Mouse (Mus musculus) hindbrain, embryonic 15.5 days (tissue): ENCODE measurements at regions not wholly inside any gene's neighbourhood (a gene's known extent, or its start where the extent isn't known, plus 50 kb on each side); places are given as distances from the start of the nearest gene placed in this dataset.
A peak's percentile ranks its signal among the peaks of the same experiment; 100 is the strongest.

Source experiments
- ATAC-seq: fragments of 200-750 bp; cut with Nextera tagmentation; 2 replicates; pipeline ENCODE4 v1.8.0; 2017; ENCODE audit warnings: low read depth, moderate number of reproducible peaks, moderate TSS enrichment; ENCODE audit not compliant: low FRiP score
- H3K27ac ChIP-seq: fragments of 300-500 bp; sonication (generic); replicated peaks from 2 replicates; pipeline ENCODE4 v1.5.1; 2015; ENCODE audit warnings: mild to moderate bottlenecking, inconsistent platforms
- H3K27me3 ChIP-seq: fragments of 300-500 bp; sonication (generic); 2 replicates; pipeline ENCODE4 v1.6.1; 2015; ENCODE audit warnings: control low read depth, inconsistent platforms
- H3K36me3 ChIP-seq: fragments of 300-500 bp; sonication (generic); 2 replicates; pipeline ENCODE4 v1.6.1; 2015; ENCODE audit warnings: control low read depth, inconsistent platforms
- H3K4me1 ChIP-seq: fragments of 300-500 bp; sonication (generic); replicated peaks from 2 replicates; pipeline ENCODE4 v1.6.1; 2015; ENCODE audit warnings: control low read depth, inconsistent platforms
- H3K4me2 ChIP-seq: fragments of 300-500 bp; sonication (generic); 2 replicates; pipeline ENCODE4 v1.6.1; 2015; ENCODE audit warnings: moderate library complexity, mild to moderate bottlenecking, inconsistent platforms
- H3K4me3 ChIP-seq: fragments of 300-500 bp; sonication (generic); 2 replicates; pipeline ENCODE4 v1.5.1; 2015; ENCODE audit warnings: mild to moderate bottlenecking, inconsistent platforms
- H3K9ac ChIP-seq: fragments of 300-500 bp; sonication (generic); 2 replicates; pipeline ENCODE4 v1.6.1; 2015; ENCODE audit warnings: inconsistent platforms
- H3K9me3 ChIP-seq: fragments of 300-500 bp; sonication (generic); 2 replicates; pipeline ENCODE4 v1.6.1; 2016; ENCODE audit warnings: control low read depth, inconsistent platforms
- WGBS: fragments of 180-500 bp; shearing (Covaris S2); methylation state at CpG from one replicate; pipeline ENCODE4 v1.1.7; 2015; 5-methylcytosine and 5-hydroxymethylcytosine counted together

DNA sequence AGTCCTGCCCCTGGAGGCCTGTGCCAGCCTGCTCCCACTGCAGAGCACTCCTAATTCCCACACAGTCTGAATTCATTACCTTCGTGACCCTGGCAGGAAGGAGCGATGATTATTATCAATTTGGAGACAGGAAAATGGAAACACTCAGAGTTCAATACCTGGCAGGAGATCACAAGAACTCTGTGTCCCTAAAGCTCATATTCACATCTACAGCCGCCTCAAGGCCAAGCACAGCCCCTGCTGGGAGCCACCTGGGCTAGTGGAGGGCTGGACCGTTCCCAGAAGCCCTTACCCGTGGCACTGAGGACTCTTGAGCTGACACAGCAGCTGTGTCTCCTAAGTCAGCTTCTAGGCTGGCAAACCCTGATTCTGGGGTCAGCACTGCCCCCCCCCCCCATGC lies 124.8 kb upstream of the Sdk2 start:
- Histone ChIP-seq H3K27ac (no peak overlapping the region), H3K36me3 (no peaks in the 10 kb centered on the region), H3K9me3 (no peaks in the 10 kb centered on the region), H3K4me2 (no peak overlapping the region), H3K4me3 (no peak overlapping the region), H3K4me1 (0 out of 2 replicates have a peak, but pooled peaks cover 7% of the 10 kb centered on the region), H3K27me3 (no peaks in the 10 kb centered on the region), H3K9ac (no peak overlapping the region)
- peak; percentile 45; the same call in 1 of the 2 replicates for ATAC-seq
- WGBS: 47% methylated on average over 5 of the region's 5 CpGs

DNA sequence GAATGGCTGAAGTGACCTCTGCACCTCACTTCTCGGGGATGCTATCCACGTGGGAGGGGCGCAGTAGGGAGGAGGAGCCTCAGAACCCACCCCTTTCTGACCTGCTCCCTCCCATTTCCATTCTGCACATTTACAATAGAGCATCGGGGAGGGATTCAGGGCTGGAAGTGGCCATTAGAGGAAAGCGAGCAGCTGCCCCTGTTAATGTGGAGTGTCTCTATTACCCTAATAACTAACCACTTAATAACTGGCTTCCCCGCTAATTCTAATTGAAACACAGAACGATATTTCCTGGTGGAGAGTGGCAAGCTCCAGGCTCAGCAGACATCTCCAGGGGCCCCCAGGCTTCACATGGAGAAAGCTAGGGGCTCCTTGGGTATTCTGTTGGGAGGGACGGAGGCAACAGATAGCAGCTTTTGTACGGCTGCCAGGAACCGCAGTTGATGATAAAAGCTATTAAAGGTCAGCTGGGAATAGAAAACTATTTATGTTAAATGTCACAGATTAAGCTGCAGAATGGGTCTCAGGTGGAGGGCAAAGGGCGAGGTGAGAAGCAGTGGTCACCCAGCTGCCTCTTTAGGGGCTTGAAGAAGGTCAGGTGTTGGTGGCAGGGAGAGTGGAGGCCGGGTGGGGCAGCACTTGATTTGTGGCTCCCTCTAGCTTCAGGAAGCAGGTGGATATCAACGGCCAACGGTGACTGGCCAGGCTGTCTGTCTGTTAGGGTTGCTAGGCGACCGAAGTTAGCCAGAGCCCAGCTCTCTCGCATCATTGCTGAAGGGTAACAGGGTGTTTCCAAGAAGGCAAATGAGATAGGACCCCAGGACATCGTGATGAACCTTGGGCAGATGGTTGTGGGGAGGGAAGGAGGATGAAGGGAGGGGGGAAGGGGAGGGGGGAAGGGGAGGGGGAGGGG lies 118.4 kb upstream of the Sdk2 start:
- 34% methylated on average over 18 of the region's 18 CpGs for WGBS
- Histone ChIP-seq H3K9me3 (no peaks in the 10 kb centered on the region), H3K27ac (no peak overlapping the region), H3K36me3 (no peaks in the 10 kb centered on the region), H3K4me2 (no peak overlapping the region), H3K9ac (no peak overlapping the region), H3K4me1 (peaks cover 15% of the 10 kb centered on the region), H3K27me3 (no peaks in the 10 kb centered on the region), H3K4me3 (no peak overlapping the region)
- peak; percentile 65 for ATAC-seq

DNA sequence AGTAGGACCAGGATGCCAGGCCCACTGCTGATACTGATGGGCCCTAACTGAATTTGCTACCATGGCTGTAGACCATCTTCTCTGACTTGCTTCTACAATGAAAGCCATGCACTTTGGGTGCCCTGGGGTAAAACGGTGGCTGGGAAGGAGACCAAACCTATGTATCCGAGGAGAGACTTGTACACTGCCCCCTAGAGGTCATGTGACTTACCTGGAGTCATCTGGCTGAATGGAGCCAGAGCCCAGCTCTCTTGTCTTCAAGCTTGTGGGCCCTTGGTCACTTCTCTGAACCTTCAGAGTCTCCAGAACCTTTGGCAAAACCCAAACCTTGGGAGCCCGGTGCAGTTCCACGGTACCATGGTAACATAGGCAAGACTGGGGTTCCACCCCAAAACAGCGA lies 117.6 kb upstream of the Sdk2 start:
- ATAC-seq: no peak
- Histone ChIP-seq H3K4me3 (no peak overlapping the region), H3K36me3 (no peaks in the 10 kb centered on the region), H3K4me2 (no peak overlapping the region), H3K9ac (no peak overlapping the region), H3K27ac (no peak overlapping the region), H3K27me3 (no peaks in the 10 kb centered on the region), H3K4me1 (peaks cover 15% of the 10 kb centered on the region), H3K9me3 (no peaks in the 10 kb centered on the region)
- 86% methylated on average over 5 of the region's 5 CpGs for WGBS

DNA sequence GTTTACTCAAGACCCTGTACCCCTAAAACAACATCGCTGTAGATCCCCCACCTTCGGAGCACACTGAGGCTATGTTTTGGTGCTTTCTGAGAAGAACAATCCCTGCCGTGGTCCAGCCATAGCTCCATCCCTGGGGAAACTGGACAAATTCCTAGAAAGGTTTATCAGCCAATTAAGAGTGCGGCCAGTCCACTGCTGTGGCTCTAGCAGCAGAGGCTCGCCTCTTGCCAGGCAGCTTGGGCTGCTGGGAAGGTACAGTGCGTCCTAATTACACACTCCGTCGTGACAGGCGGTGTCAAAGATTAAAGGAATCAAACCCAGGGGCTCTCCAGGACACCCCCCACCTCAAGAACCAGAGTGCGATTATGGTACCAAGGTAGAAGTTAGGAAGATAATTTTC lies 116.4 kb upstream of the Sdk2 start:
- ATAC-seq: no peak
- no peaks in the 10 kb centered on the region for H3K9me3 ChIP-seq
- 81% methylated on average over 10 of the region's 10 CpGs for WGBS

DNA sequence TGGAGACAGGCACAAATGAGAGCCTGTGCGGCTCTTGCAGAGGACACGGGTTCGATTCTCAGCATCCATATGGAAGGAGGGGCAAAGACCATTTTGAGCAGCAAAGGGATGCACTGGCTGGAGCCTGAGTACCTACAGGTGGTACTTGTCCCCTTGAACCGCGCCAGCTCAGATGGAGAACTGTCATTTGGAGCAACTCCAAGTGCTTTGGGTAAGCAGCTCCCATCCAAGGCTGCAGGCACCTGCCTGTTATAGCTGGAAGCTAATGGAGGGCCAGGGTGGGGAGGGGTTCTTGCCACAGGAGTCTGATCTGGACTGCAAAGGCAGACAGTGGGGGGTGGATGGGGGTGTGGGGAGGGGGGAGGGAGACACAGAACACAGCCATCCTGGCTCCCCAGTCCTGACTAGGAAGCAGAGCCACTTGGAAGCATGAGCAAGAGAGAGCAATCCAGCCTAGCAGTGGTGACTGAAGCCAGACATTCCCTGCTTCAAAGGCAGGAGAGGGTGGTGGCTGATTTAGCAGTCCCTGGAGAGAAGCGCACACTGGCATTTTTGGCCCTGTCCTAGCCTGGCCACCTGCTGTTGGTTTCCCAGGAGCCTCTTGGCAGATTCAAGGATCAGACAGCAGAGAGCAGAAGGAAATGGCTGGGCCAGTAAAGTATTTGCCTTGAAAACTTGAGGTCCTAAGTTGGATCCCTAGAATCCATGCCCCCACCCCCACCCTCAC lies 112.1 kb upstream of the Sdk2 start:
- Histone ChIP-seq H3K4me3 (no peak overlapping the region), H3K9ac (no peak overlapping the region), H3K27ac (no peak overlapping the region), H3K4me2 (no peak overlapping the region), H3K27me3 (no peaks in the 10 kb centered on the region), H3K36me3 (no peaks in the 10 kb centered on the region), H3K9me3 (no peaks in the 10 kb centered on the region), H3K4me1 (peaks cover 34% of the 10 kb centered on the region)
- ATAC-seq: no peak
- 66% methylated on average over 6 of the region's 6 CpGs for WGBS

More for the DNA sequence above, 116.4 kb upstream of the Sdk2 start:
- H3K27me3 ChIP-seq: no peaks in the 10 kb centered on the region
- no peaks in the 10 kb centered on the region for H3K36me3 ChIP-seq
- H3K4me2 ChIP-seq: no peak overlapping the region
- H3K4me1 ChIP-seq: peaks cover 24% of the 10 kb centered on the region
- no peak overlapping the region for H3K27ac ChIP-seq
- H3K4me3 ChIP-seq: no peak overlapping the region
- H3K9ac ChIP-seq: no peak overlapping the region

DNA sequence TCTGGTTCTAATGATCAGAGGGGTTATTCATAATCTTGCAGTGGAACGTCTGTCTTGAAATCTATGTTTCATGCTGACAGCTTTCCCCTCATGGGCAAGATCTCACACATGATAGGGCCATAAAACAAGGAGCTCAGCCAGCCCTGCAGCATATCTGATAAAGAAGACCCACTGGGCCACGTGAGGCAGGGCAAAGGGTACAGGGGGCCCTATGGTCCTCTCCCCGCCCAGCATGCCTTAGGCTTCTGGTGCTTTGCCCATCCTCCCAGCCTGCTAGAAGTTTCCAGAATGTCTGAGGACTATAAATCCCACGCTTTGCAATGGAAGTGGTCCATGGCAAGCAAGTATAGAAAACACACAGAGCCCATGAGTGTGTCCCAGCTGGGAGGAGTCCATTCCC lies 110.9 kb upstream of the Sdk2 start:
- Histone ChIP-seq H3K9me3 (no peaks in the 10 kb centered on the region), H3K4me2 (no peak overlapping the region), H3K4me1 (peaks cover 34% of the 10 kb centered on the region), H3K27me3 (no peaks in the 10 kb centered on the region), H3K36me3 (no peaks in the 10 kb centered on the region), H3K4me3 (no peak overlapping the region), H3K27ac (no peak overlapping the region), H3K9ac (no peak overlapping the region)
- WGBS: 41% methylated on average over 4 of the region's 4 CpGs
- ATAC-seq: no peak

DNA sequence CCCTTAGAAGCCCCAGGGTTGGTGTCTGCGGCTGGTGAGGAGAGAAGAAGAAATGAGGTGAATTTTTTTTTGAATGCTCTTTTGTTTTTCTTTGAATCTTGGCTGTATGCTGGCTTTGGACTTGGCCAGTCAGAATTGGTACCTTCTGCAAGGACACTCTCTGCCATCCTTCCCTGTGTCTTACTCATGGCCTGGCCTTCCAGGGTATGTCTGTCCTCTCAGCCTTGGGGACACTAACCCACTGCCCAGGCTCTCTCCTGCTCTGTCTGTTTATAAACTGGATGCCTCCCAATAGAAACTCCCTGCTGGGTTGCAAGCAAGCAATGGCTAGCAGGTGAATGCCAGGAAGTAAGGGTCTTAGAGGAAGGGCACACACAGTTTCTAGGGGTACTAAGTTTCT lies 110.4 kb upstream of the Sdk2 start:
- Histone ChIP-seq H3K4me3 (no peak overlapping the region), H3K4me2 (no peak overlapping the region), H3K9me3 (no peaks in the 10 kb centered on the region), H3K9ac (no peak overlapping the region), H3K36me3 (no peaks in the 10 kb centered on the region), H3K4me1 (peaks cover 34% of the 10 kb centered on the region), H3K27ac (no peak overlapping the region), H3K27me3 (no peaks in the 10 kb centered on the region)
- no peak for ATAC-seq
- 68% methylated on average over 1 of the region's 1 CpGs for WGBS

DNA sequence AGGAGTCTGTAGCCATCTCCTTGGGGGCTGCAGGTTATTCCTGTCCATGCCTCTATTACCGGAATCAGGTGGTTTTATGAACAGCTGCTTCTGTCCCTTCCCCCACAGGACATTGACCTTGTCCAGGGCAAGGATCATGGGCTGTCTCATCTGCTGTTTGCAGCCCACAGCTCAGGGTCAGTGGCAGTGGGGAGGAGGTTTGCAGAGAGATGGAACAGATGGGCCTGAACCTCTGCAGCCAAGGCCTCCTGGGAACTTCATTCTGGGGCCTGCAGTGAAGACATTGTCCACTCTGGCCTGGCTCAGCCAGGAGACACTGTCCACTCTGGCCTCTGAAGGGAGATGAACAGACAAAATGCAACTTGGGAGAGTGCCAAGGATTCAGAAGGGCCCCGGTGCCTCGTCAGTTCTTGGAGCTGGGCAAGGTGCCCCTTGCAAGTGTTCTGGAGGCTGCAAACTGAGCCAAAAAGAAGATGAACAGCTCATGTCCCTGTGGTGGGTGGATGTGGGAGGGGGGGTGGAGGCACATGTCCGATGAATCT lies 109.9 kb upstream of the Sdk2 start:
- no peaks in the 10 kb centered on the region for H3K9me3 ChIP-seq
- H3K9ac ChIP-seq: no peak overlapping the region
- H3K4me1 ChIP-seq: peaks cover 36% of the 10 kb centered on the region
- H3K27ac ChIP-seq: no peak overlapping the region
- no peak for ATAC-seq
- no peaks in the 10 kb centered on the region for H3K36me3 ChIP-seq
- no peaks in the 10 kb centered on the region for H3K27me3 ChIP-seq
- H3K4me2 ChIP-seq: no peak overlapping the region
- H3K4me3 ChIP-seq: no peak overlapping the region
- 40% methylated on average over 4 of the region's 4 CpGs for WGBS

DNA sequence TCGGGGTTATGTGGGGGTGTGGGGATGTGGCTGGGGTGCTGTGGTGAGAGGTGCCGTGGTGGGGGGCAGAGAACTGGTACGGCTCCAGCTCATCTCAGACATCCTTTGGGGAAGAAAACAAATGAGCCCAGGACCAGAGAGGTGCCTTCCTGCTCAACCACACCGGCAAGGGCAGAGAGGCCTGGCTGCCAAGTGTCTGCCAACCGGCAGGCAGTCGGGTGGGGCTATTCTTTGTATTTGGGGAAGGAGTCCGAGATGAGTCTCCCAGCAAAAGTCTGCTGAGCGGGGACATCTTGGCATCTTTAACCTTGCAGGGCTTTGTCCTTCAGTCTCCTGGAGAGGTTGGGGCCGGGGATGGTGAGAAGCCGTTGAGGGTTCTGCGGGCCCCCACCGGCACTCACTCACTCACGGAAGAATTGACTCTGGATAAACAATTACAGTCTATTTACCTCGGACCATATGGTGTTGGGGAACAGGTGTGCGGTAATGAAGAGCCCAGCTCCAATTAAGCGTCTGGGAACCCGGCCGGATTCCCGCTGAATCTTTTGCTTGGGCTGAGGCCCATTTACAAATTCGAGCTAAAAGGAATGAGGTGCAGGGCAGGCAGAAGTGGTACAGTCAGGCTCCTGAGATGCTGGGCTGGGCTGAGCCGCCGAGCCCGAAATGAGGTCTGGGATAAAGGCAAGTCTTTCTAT lies 108.7 kb upstream of the Sdk2 start:
- no peak overlapping the region for H3K4me2 ChIP-seq
- H3K9ac ChIP-seq: no peak overlapping the region
- H3K4me1 ChIP-seq: peaks cover 41% of the 10 kb centered on the region
- no peaks in the 10 kb centered on the region for H3K27me3 ChIP-seq
- H3K4me3 ChIP-seq: no peak overlapping the region
- no peaks in the 10 kb centered on the region for H3K36me3 ChIP-seq
- peak overlapping the region; percentile 56 for H3K27ac ChIP-seq
- peak; percentile 6; the same call in 1 of the 2 replicates for ATAC-seq
- H3K9me3 ChIP-seq: no peaks in the 10 kb centered on the region
- 23% methylated on average over 23 of the region's 23 CpGs for WGBS

DNA sequence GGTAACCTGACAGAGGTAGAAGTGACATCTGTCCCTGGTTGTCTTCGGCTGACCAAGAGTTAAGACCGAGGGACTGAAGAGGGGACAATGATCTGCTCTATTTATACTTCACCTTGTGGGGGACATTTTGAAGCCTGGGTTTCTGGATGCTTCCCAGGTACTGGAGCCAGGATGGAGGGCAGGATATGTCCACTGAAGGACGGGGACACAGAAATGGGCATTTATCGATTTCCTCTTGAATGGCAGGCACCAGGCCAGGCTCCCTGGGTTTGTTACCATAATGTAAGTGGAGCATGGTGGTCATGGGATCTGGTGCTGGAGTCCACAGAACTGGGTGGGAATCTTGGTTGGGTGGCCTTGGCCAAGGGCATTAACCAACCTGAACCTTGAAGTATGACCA lies 108.0 kb upstream of the Sdk2 start:
- Histone ChIP-seq H3K9ac (no peak overlapping the region), H3K27ac (peak overlapping the region; percentile 56; the same call in 1 of the 2 replicates), H3K4me1 (peaks cover 41% of the 10 kb centered on the region), H3K9me3 (no peaks in the 10 kb centered on the region), H3K36me3 (no peaks in the 10 kb centered on the region), H3K4me2 (no peak overlapping the region), H3K4me3 (no peak overlapping the region), H3K27me3 (no peaks in the 10 kb centered on the region)
- 83% methylated on average over 4 of the region's 4 CpGs for WGBS
- no peak for ATAC-seq

DNA sequence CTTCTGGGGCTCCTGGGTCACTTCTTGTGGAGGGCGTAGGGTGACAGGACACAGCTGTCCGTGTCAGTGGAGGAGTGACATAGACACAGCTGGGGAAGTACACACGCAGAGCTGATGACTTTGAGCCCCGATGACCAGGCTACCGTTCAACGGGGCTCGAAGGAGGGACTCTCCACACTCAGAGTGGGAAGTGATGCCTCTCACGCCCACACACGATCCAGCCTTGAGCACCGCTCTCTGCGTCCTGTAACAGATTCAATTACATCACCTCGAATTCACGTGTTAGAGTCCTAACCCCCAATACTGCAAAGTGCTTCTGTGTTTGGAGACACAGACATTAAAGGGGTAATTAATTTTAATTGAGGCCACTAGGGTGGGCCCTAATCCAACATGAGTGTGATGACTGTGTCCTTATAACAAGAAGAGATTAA lies 101.4 kb upstream of the Sdk2 start:
- no peak overlapping the region for H3K27ac ChIP-seq
- no peak for ATAC-seq
- peaks cover 18% of the 10 kb centered on the region for H3K4me1 ChIP-seq
- H3K27me3 ChIP-seq: no peaks in the 10 kb centered on the region
- no peak overlapping the region for H3K9ac ChIP-seq
- no peaks in the 10 kb centered on the region for H3K36me3 ChIP-seq
- H3K4me2 ChIP-seq: no peak overlapping the region
- no peak overlapping the region for H3K4me3 ChIP-seq
- WGBS: 79% methylated on average over 13 of the region's 13 CpGs
- H3K9me3 ChIP-seq: no peaks in the 10 kb centered on the region
